13 mouse cellular contexts compared by ENCODE assay signal in genomic region chr13:49536946-49537345, GRCm38 (mm10). TPM values are rescaled to one million over a fixed set of nuclear protein-coding genes. Genes with fewer than 3 reads are reported as not detected.
"Had no signal": no experiment of that assay in that cellular context is flagged by ENCODE, and none has a peak within 500 bp of the region (broad histone marks: within the 10 kb centered on the region; RNA-seq: fewer than 3 reads in every experiment).

No protein-coding gene starts in this region.

- DNase-seq: kidney, adult 8-10 months; kidney, postnatal 10 days; kidney, postnatal 36 days; liver; lung, adult 18-20 months; lung, postnatal 10 days; lung, postnatal 36 days; thymus, adult 18-20 months; thymus, postnatal 36 days had no signal

RNA-seq across cellular contexts. Expression of gene Aspn, which starts 7.3 kb away (rescaled TPM):
- total RNA-seq: monocyte, adult 5-6 weeks; neutrophil, adult 5-6 weeks had no signal

RNA-seq across cellular contexts. Expression of gene Ecm2, which starts 32.3 kb away (rescaled TPM):
- total RNA-seq: monocyte, adult 5-6 weeks; neutrophil, adult 5-6 weeks had no signal

RNA-seq across cellular contexts. Expression of gene Tes3-ps, which starts 43.8 kb away (rescaled TPM):
- polyA plus RNA-seq: small intestine, adult 2 months; spleen, adult 2 months had no signal

RNA-seq across cellular contexts. Expression of gene Omd, which starts 45.3 kb away (rescaled TPM):
- total RNA-seq: monocyte, adult 5-6 weeks; neutrophil, adult 5-6 weeks had no signal
- polyA plus RNA-seq: small intestine, adult 2 months had no signal
